Mouse (Mus musculus) monocyte, adult 2 months (primary cell): ENCODE measurements around the gene Ttyh2.
"Not testable (repeated sequence)": the region's sequence is repeated elsewhere in the genome, so short reads cannot be mapped to it uniquely, and the experiment has no call there.

Source experiments
- DNase-seq, 2 experiments: peaks; one replicate each; pipeline ENCODE4 v3.0.0; 2022; ENCODE audit warnings: low spot score in 2 of 2, low read depth in 1 of 2

Gene Ttyh2

GRCm38 (mm10) chr11:114657737-114658136, 17.5 kb upstream of the Ttyh2 start:
- DNase-seq = peak in 1 of 2 experiments; percentile 37

GRCm38 (mm10) chr11:114662161-114662560, 13.1 kb upstream of the Ttyh2 start:
- no peak for DNase-seq

GRCm38 (mm10) chr11:114662746-114663362, 12.4 kb upstream of the Ttyh2 start:
- DNase-seq = no peak

- no peak for DNase-seq
Observed at GRCm38 (mm10) chr11:114664164-114664563, 11.1 kb upstream of the Ttyh2 start.

GRCm38 (mm10) chr11:114665463-114665862, 9.8 kb upstream of the Ttyh2 start:
- DNase-seq = no peak

- no peak for DNase-seq
Observed at GRCm38 (mm10) chr11:114666786-114667185, 8.4 kb upstream of the Ttyh2 start.

GRCm38 (mm10) chr11:114667236-114667931, 7.8 kb upstream of the Ttyh2 start:
- DNase-seq = no peak

GRCm38 (mm10) chr11:114667932-114668285, 7.3 kb upstream of the Ttyh2 start:
- DNase-seq = not testable (repeated sequence)

- peak; percentile 77 to 86 for DNase-seq
Observed at GRCm38 (mm10) chr11:114668301-114668710, 6.9 kb upstream of the Ttyh2 start, which contains the start of gene Rpl38. Gene Rpl38 (plus strand): TSS chr11:114668524.

GRCm38 (mm10) chr11:114668741-114669623, 6.2 kb upstream of the Ttyh2 start:
- DNase-seq = peak; percentile 50 to 63

- no peak for DNase-seq
Observed at GRCm38 (mm10) chr11:114669651-114670168, 5.5 kb upstream of the Ttyh2 start.

GRCm38 (mm10) chr11:114671147-114671546, 4.1 kb upstream of the Ttyh2 start:
- no peak for DNase-seq

- no peak for DNase-seq
Observed at GRCm38 (mm10) chr11:114672794-114673718, 2.2 kb upstream of the Ttyh2 start.

GRCm38 (mm10) chr11:114673719-114674050, 1.5 kb upstream of the Ttyh2 start:
- no peak for DNase-seq

- DNase-seq = no peak
Observed at GRCm38 (mm10) chr11:114674180-114674579, 1.1 kb upstream of the Ttyh2 start.

GRCm38 (mm10) chr11:114674796-114675195, 435 bp upstream of the Ttyh2 start:
- not testable (repeated sequence) for DNase-seq

GRCm38 (mm10) chr11:114675826-114676401, 683 bp downstream of the Ttyh2 start:
- no peak for DNase-seq

- no peak for DNase-seq
Observed at GRCm38 (mm10) chr11:114676431-114676830, 1.2 kb downstream of the Ttyh2 start.

- DNase-seq = no peak
Observed at GRCm38 (mm10) chr11:114676896-114677530, 1.8 kb downstream of the Ttyh2 start.

GRCm38 (mm10) chr11:114679582-114679981, 4.4 kb downstream of the Ttyh2 start:
- no peak for DNase-seq
